Mouse (Mus musculus) kidney, adult 2 months (tissue): Measurements from ENCODE around the gene Epc2. TPM values are rescaled to one million over a fixed set of nuclear protein-coding genes. Genes with fewer than 3 reads are reported as not detected.
A peak's percentile ranks its signal among the peaks of the same experiment; 100 is the strongest.

ENCODE experiments used
- DNase-seq: peaks from one replicate; pipeline ENCODE4 v3.0.0; 2021
- H3K27ac ChIP-seq: fragments of 200-500 bp; 2 replicates; pipeline ENCODE4 v1.5.1; 2012; ENCODE audit warnings: low read depth, low read length, control low read depth, inconsistent platforms; ENCODE audit not compliant: insufficient read depth
- H3K27me3 ChIP-seq: fragments of 200-500 bp; replicated peaks from 2 replicates; pipeline ENCODE4 v1.6.1; 2012; ENCODE audit warnings: mild to moderate bottlenecking, moderate library complexity, low read length, inconsistent platforms; ENCODE audit not compliant: control insufficient read depth, insufficient read depth
- H3K36me3 ChIP-seq: fragments of 200-500 bp; 2 replicates; pipeline ENCODE4 v1.6.1; 2012; ENCODE audit warnings: mild to moderate bottlenecking, moderate library complexity, low read length, inconsistent platforms; ENCODE audit not compliant: control insufficient read depth, insufficient read depth
- H3K4me1 ChIP-seq: fragments of 200-500 bp; 2 replicates; pipeline ENCODE4 v1.6.1; 2011; ENCODE audit warnings: low read length; ENCODE audit not compliant: control insufficient read depth, insufficient read depth
- H3K4me3 ChIP-seq: fragments of 200-500 bp; 2 replicates; pipeline ENCODE4 v1.5.1; 2011; ENCODE audit warnings: mild to moderate bottlenecking, low read depth, low read length, control low read depth; ENCODE audit not compliant: insufficient read depth
- CTCF ChIP-seq: fragments of 200-500 bp; conservative IDR thresholded peaks from 2 replicates; pipeline ENCODE4 v1.5.1; 2011; ENCODE audit warnings: low read depth, mild to moderate bottlenecking, control low read depth, low read length, moderate library complexity, mixed read lengths; ENCODE audit not compliant: insufficient read depth, insufficient read length
- POLR2A ChIP-seq: fragments of 200-500 bp; IDR thresholded peaks from one replicate; pipeline ENCODE4 v1.6.1; 2011; ENCODE audit warnings: low read depth, low read length, control low read depth
- WGBS: fragments of 180-500 bp; shearing (Covaris S2); methylation state at CpG from one replicate; pipeline ENCODE4 v1.1.7; 2018; 5-methylcytosine and 5-hydroxymethylcytosine counted together
- polyA plus RNA-seq: library from polyadenylated mRNA; depleted of rRNA; stranded (reverse); fragments of >200 nt; gene quantifications from 2 replicates; pipeline ENCODE4 v1.2.3, GENCODE M21; 2012

Epc2 gene
- polyA plus RNA-seq, 1 experiment: 6.0 TPM

DNA sequence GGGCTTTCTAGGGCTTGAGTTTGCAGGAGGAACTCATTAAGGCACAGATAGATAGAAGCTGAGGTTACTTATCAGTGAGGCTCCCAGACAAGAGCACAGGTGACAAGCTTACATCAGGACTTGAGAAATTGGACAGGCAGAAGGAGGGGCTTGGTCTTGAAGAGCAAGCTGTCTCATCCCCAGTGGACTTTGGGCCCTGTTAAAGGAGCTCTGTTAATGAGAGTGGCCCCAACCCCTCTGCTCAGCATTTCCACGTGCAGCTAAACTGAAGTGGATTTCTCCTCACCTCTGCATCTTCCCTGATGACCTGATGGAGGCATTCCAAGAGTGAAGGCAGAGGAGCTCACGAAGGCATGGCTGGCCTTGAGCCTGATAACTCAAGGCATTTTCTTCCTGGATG, 27.4 kb upstream of the Epc2 start:
- no peak overlapping the region for H3K4me3 ChIP-seq
- no peak overlapping the region for H3K27ac ChIP-seq
- TF ChIP-seq CTCF (no peak), POLR2A (no peak)
- no peaks in the 10 kb centered on the region for H3K4me1 ChIP-seq
- H3K36me3 ChIP-seq: no peaks in the 10 kb centered on the region
- WGBS: 46% methylated on average over 2 of the region's 2 CpGs
- peak; percentile 33 for DNase-seq
- no peaks in the 10 kb centered on the region for H3K27me3 ChIP-seq

- no peaks in the 10 kb centered on the region for H3K4me1 ChIP-seq
- peak; percentile 2 for DNase-seq
- 83% methylated on average over 4 of the region's 4 CpGs for WGBS
- no peak overlapping the region for H3K27ac ChIP-seq
- TF ChIP-seq POLR2A (no peak), CTCF (no peak)
- no peaks in the 10 kb centered on the region for H3K36me3 ChIP-seq
- no peak overlapping the region for H3K4me3 ChIP-seq
- H3K27me3 ChIP-seq: no peaks in the 10 kb centered on the region
Observed at GRCm38 (mm10) chr2:49424788-49425187, 26.5 kb upstream of the Epc2 start.

DNA sequence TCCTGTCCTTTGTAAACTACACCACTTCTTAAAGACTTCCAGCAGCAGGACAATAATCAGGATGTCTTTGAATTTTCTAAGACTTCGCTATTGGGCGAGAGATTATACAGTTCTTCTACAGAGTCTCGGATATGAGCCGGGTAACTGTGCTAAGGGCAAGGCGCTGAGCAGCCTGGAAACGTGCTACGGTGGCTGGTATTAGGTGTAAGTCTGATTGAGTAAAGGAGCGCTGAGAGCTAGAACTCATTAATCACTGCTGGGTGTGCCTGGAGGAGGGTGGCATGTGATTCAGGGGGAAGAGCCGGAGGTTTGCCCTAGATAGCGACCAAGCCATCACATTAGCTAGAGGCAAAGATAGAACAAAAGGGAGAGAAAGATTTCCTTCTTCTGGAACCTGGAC, 25.1 kb upstream of the Epc2 start:
- H3K27me3 ChIP-seq: no peaks in the 10 kb centered on the region
- no peak overlapping the region for H3K27ac ChIP-seq
- no peaks in the 10 kb centered on the region for H3K4me1 ChIP-seq
- WGBS: 41% methylated on average over 10 of the region's 10 CpGs
- DNase-seq: no peak
- TF ChIP-seq CTCF (no peak), POLR2A (no peak)
- H3K4me3 ChIP-seq: no peak overlapping the region
- H3K36me3 ChIP-seq: no peaks in the 10 kb centered on the region

DNA sequence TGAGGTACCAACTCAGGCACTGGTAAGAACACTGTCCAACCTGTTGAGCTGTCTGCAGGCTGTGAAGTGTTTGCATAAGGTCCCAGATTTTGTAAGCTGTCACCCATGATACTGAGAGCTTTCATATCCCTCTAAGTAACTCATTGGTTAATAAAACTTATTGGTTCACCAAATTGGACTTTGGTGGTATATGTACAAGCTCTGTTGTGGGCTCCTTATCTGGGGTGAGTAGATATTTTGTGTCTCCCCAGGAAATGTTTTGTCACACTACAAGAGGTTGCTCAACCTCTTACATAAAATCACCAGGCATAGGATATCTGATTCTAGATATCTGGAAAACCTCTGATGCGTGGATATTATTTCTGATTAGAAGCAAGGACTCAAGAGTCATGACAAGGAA, 20.3 kb upstream of the Epc2 start:
- no peak for TF ChIP-seq CTCF
- no peak for TF ChIP-seq POLR2A
- H3K27me3 ChIP-seq: no peaks in the 10 kb centered on the region
- H3K4me1 ChIP-seq: no peaks in the 10 kb centered on the region
- 85% methylated on average over 1 of the region's 1 CpGs for WGBS
- H3K4me3 ChIP-seq: no peak overlapping the region
- no peak for DNase-seq
- H3K36me3 ChIP-seq: no peaks in the 10 kb centered on the region
- H3K27ac ChIP-seq: no peak overlapping the region

GRCm38 (mm10) chr2:49433211-49433610, 18.1 kb upstream of the Epc2 start:
- 79% methylated on average over 9 of the region's 9 CpGs for WGBS
- H3K36me3 ChIP-seq: no peaks in the 10 kb centered on the region
- DNase-seq: no peak

GRCm38 (mm10) chr2:49446238-49446637, 5.0 kb upstream of the Epc2 start:
- H3K36me3 ChIP-seq: no peaks in the 10 kb centered on the region
- no peak overlapping the region for H3K27ac ChIP-seq
- H3K4me3 ChIP-seq: no peak overlapping the region
- H3K27me3 ChIP-seq: no peaks in the 10 kb centered on the region
- TF ChIP-seq CTCF: no peak
- TF ChIP-seq POLR2A: no peak
- DNase-seq: no peak
- WGBS: 81% methylated on average over 2 of the region's 2 CpGs
- no peaks in the 10 kb centered on the region for H3K4me1 ChIP-seq

More at GRCm38 (mm10) chr2:49433211-49433610, 18.1 kb upstream of the Epc2 start:
- Histone ChIP-seq H3K27ac (no peak overlapping the region), H3K4me1 (no peaks in the 10 kb centered on the region), H3K4me3 (no peak overlapping the region), H3K27me3 (no peaks in the 10 kb centered on the region)
- TF ChIP-seq POLR2A (no peak), CTCF (no peak)

GRCm38 (mm10) chr2:49447586-49448475, 3.5 kb upstream of the Epc2 start:
- no peak overlapping the region for H3K27ac ChIP-seq
- no peak overlapping the region for H3K4me3 ChIP-seq
- 42% methylated on average over 8 of the region's 8 CpGs for WGBS
- H3K36me3 ChIP-seq: no peaks in the 10 kb centered on the region
- DNase-seq: peak; percentile 27
- no peaks in the 10 kb centered on the region for H3K4me1 ChIP-seq
- TF ChIP-seq POLR2A (no peak), CTCF (peak; percentile 49)
- no peaks in the 10 kb centered on the region for H3K27me3 ChIP-seq

- no peaks in the 10 kb centered on the region for H3K36me3 ChIP-seq
- H3K27ac ChIP-seq: peak overlapping the region; percentile 77
- H3K4me1 ChIP-seq: peaks cover 2% of the 10 kb centered on the region; the same call in 1 of the 2 replicates
- no peaks in the 10 kb centered on the region for H3K27me3 ChIP-seq
- TF ChIP-seq CTCF: no peak
- DNase-seq: no peak
- 6% methylated on average over 4 of the region's 4 CpGs for WGBS
- H3K4me3 ChIP-seq: peak overlapping the region; percentile 93
Observed at GRCm38 (mm10) chr2:49450467-49450866, 819 bp upstream of the Epc2 start.
